Mouse (Mus musculus) stomach, postnatal 0 days (tissue): ENCODE results near the gene Dlgap4. TPM values are rescaled to one million over a fixed set of nuclear protein-coding genes. Genes with fewer than 3 reads are reported as not detected.
"Not testable (repeated sequence)": the region's sequence is repeated elsewhere in the genome, so short reads cannot be mapped to it uniquely, and the experiment has no call there.

ENCODE experiments used
- ATAC-seq: fragments of 200-750 bp; cut with Nextera tagmentation; 2 replicates; pipeline ENCODE4 v1.8.0; 2017; ENCODE audit not compliant: low FRiP score, low TSS enrichment
- DNase-seq: peaks from one replicate; pipeline ENCODE4 v3.0.0-alpha.2; 2016; ENCODE audit warnings: low spot score
- H3K27ac ChIP-seq: fragments of 300-500 bp; sonication (generic); replicated peaks from 2 replicates; pipeline ENCODE4 v1.5.1; 2014; ENCODE audit warnings: mild to moderate bottlenecking, control low read depth
- H3K27me3 ChIP-seq: fragments of 300-500 bp; sonication (generic); 2 replicates; pipeline ENCODE4 v1.6.1; 2014; ENCODE audit warnings: low read length; ENCODE audit not compliant: control insufficient read depth, insufficient read depth
- H3K36me3 ChIP-seq: fragments of 300-500 bp; sonication (generic); 2 replicates; pipeline ENCODE4 v1.6.1; 2014; ENCODE audit warnings: low read length, mixed read lengths; ENCODE audit not compliant: control insufficient read depth, insufficient read depth
- H3K4me1 ChIP-seq: fragments of 300-500 bp; sonication (generic); replicated peaks from 2 replicates; pipeline ENCODE4 v1.6.1; 2014; ENCODE audit warnings: antibody characterized with exemption; ENCODE audit not compliant: control insufficient read depth, insufficient read depth
- H3K4me2 ChIP-seq: fragments of 300-500 bp; sonication (generic); replicated peaks from 2 replicates; pipeline ENCODE4 v1.6.1; 2014; ENCODE audit warnings: low read depth, mild to moderate bottlenecking, control low read depth, moderate library complexity
- H3K4me3 ChIP-seq: fragments of 300-500 bp; sonication (generic); 2 replicates; pipeline ENCODE4 v1.5.1; 2014; ENCODE audit warnings: low read depth, low read length, control low read depth
- H3K9ac ChIP-seq: fragments of 300-500 bp; sonication (generic); 2 replicates; pipeline ENCODE4 v1.6.1; 2014; ENCODE audit warnings: mild to moderate bottlenecking, low read length, control low read depth, mixed read lengths
- H3K9me3 ChIP-seq: fragments of 300-500 bp; sonication (generic); 2 replicates; pipeline ENCODE4 v1.6.1; 2016; ENCODE audit warnings: low read length; ENCODE audit not compliant: control insufficient read depth
- CTCF ChIP-seq: IDR thresholded peaks from 2 replicates; pipeline ENCODE4 v1.5.1; 2016; ENCODE audit warnings: antibody characterized with exemption, low read depth, mild to moderate bottlenecking, moderate library complexity
- EP300 ChIP-seq: optimal IDR thresholded peaks from 2 replicates; pipeline ENCODE3; 2016; ENCODE audit warnings: antibody characterized with exemption
- WGBS: fragments of 180-500 bp; shearing (Covaris S2); extraction: QIAGEN DNeasy Blood & Tissue Kit; methylation state at CpG from one replicate; pipeline ENCODE4 v1.1.7; 2014; 5-methylcytosine and 5-hydroxymethylcytosine counted together
- polyA plus RNA-seq: library from polyadenylated mRNA; unstranded; fragments of >200 nt; fragmentation: Nextera tagmentation; extraction: Ambion mirVana; gene quantifications from 2 replicates; pipeline ENCODE4 v1.2.1, GENCODE M21; 2015

The Dlgap4 gene
- polyA plus RNA-seq, 1 experiment from 2014 or later: 50.7 TPM

DNA sequence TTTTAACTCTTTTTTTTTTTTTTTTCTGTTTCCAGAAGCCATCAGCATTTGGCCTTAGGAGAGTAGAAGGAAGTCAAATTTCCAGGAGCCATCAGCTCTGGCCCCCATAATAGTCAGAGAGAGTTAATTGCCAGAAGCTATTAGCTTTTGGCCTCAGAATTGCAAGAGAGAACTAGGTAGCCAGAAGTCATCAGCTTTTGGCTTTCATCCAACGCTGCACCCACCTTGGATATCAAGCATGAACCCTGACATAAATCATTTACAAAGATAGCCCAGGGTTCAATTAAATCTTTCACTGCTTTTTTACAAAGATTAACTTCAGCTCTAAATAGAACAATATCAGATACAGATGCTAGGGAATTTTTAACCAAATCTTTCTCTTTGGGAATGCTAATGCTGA lies 185.0 kb downstream of the Dlgap4 start:
- no peak overlapping the region for H3K4me2 ChIP-seq
- H3K4me1 ChIP-seq: no peaks in the 10 kb centered on the region
- no peaks in the 10 kb centered on the region for H3K27me3 ChIP-seq
- ATAC-seq: no peak
- H3K9me3 ChIP-seq: no peaks in the 10 kb centered on the region
- DNase-seq: no peak
- H3K4me3 ChIP-seq: no peak overlapping the region
- WGBS: 71% methylated on average over 1 of the region's 1 CpGs
- H3K27ac ChIP-seq: no peak overlapping the region
- H3K36me3 ChIP-seq: no peaks in the 10 kb centered on the region
- TF ChIP-seq CTCF: no peak
- no peak for TF ChIP-seq EP300
- H3K9ac ChIP-seq: no peak overlapping the region

DNA sequence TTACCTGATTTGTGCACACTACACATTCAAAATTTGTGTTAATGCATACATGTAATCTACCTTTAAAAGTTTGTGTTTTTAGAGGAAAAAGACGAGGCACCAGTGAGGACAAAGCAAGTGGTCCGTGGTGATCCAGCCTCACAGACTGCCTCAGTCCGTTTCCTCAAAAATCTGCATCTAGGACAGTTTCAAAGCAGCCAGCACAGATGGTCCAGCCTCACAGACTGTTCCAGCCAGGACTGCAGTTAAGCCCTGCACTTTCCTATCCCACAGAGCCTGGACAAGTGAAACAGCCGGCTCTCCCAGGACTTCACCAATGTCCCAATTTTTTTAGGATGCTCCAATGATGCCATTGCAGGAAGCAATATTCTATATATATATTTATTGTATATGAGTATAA lies 187.5 kb downstream of the Dlgap4 start:
- H3K4me1 ChIP-seq: no peaks in the 10 kb centered on the region
- WGBS: 64% methylated on average over 4 of the region's 4 CpGs
- TF ChIP-seq CTCF (no peak), EP300 (no peak)
- H3K4me2 ChIP-seq: no peak overlapping the region
- H3K27me3 ChIP-seq: no peaks in the 10 kb centered on the region
- H3K9ac ChIP-seq: no peak overlapping the region
- ATAC-seq: no peak
- H3K9me3 ChIP-seq: no peaks in the 10 kb centered on the region
- no peaks in the 10 kb centered on the region for H3K36me3 ChIP-seq
- no peak overlapping the region for H3K27ac ChIP-seq
- no peak overlapping the region for H3K4me3 ChIP-seq
- no peak for DNase-seq

DNA sequence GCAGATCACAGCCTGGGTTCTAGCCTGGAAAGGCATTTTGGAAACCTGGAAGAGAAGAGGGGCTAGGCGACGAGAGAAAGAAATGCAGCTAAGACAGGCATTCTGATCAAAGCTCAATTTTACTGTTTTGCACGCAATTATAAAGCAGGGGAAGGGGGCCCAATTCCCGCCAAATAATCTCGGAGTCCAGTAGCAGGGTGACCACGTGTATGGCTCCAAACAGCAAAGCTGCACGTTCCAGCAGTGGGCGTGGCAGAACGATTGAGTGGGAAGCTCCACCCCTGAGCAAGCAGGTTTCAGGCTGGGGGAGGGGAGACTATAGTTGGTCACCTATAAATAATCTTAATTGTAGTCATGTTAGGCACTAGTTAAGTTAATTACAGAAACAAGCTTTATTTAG lies 188.6 kb downstream of the Dlgap4 start:
- WGBS: 35% methylated on average over 9 of the region's 9 CpGs

DNA sequence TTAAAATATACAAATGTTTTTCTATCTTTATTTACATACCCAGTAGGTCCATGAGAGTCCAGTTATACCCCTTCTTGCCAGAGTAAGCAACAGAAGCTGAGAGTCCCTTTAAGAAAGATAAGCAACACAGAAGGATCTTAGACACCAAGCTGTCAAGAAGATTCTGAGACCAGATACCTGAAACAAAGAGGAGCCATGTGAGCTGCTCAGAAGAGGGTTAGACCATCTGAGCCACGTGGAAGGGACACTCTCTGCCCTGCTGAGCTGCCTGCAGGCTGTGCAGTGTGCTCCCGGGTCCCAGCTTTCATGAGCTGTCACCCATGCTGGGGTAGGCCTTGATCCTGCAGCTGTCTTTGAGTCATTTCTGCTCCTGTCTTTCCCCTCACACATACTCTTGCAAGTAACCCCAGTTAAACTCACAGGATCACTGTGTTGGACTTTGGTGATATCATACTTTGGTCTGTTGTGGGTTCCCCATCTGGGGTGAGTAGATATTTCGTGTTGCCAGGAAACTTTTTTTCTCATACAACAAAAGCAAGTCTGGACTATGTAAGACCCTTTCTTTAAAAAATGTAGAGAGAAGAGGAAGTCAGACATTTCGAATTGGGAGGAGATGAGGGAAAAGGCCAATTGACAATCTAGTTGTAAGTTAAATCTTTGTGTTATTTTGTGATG lies 190.3 kb downstream of the Dlgap4 start:
- TF ChIP-seq EP300: no peak
- no peak for TF ChIP-seq CTCF
- Histone ChIP-seq H3K27ac (no peak overlapping the region), H3K4me1 (no peaks in the 10 kb centered on the region), H3K27me3 (no peaks in the 10 kb centered on the region), H3K4me2 (no peak overlapping the region), H3K36me3 (no peaks in the 10 kb centered on the region), H3K9me3 (no peaks in the 10 kb centered on the region), H3K9ac (no peak overlapping the region), H3K4me3 (no peak overlapping the region)
- ATAC-seq: no peak
- no peak for DNase-seq
- 59% methylated on average over 4 of the region's 4 CpGs for WGBS

More for the DNA sequence above, 188.6 kb downstream of the Dlgap4 start:
- H3K4me1 ChIP-seq, H3K9ac ChIP-seq, H3K4me3 ChIP-seq, H3K27ac ChIP-seq, H3K27me3 ChIP-seq, H3K9me3 ChIP-seq, DNase-seq, H3K36me3 ChIP-seq, H3K4me2 ChIP-seq, ATAC-seq: not testable (repeated sequence)

DNA sequence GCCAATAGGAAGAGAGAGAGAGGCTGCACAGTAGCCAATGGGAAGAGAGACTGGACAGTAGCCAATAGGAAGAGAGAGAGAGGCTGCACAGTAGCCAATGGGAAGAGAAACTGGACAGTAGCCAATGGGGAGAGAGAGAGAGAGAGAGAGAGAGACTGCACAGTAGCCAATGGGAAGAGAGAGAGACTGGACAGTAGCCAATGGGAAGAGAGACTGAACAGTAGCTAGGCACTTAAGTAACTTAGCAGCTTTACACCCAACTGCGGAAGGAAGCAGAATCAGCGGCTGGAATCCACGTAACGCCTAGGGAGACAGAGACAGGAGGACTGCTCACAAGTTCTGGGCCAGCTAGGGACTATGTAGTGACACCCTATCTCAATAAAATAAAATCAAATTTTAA lies 191.1 kb downstream of the Dlgap4 start:
- no peaks in the 10 kb centered on the region for H3K36me3 ChIP-seq
- ATAC-seq: no peak
- no peak overlapping the region for H3K4me3 ChIP-seq
- TF ChIP-seq EP300: no peak
- TF ChIP-seq CTCF: no peak
- H3K4me2 ChIP-seq: no peak overlapping the region
- no peak overlapping the region for H3K9ac ChIP-seq
- DNase-seq: no peak
- no peaks in the 10 kb centered on the region for H3K9me3 ChIP-seq
- 88% methylated on average over 4 of the region's 4 CpGs for WGBS
- no peak overlapping the region for H3K27ac ChIP-seq
- no peaks in the 10 kb centered on the region for H3K27me3 ChIP-seq
- no peaks in the 10 kb centered on the region for H3K4me1 ChIP-seq

DNA sequence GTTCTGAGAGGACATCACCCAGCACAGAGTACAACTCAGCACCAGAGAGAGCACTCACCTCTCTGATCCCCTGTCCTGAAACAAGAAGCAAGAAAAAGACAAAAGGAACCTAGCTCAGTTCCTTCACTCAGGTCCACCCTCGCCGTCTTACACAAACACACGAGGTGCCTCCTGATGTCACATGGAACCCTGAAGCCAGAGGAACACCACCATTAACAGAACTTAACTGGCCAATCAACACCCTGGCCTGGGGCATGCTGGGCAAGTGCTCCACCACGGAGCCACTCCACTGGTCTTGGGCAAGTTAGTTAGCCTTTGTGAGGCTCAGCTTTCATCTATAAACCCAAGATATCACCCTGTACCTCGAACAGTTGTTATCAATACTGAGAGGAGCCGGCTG lies 193.4 kb downstream of the Dlgap4 start:
- no peaks in the 10 kb centered on the region for H3K36me3 ChIP-seq
- H3K4me1 ChIP-seq: no peaks in the 10 kb centered on the region
- H3K9me3 ChIP-seq: no peaks in the 10 kb centered on the region
- no peak overlapping the region for H3K9ac ChIP-seq
- TF ChIP-seq CTCF (no peak), EP300 (no peak)
- no peak overlapping the region for H3K4me3 ChIP-seq
- H3K27me3 ChIP-seq: no peaks in the 10 kb centered on the region
- DNase-seq (no peak), ATAC-seq (no peak)
- no peak overlapping the region for H3K4me2 ChIP-seq
- 55% methylated on average over 6 of the region's 6 CpGs for WGBS
- no peak overlapping the region for H3K27ac ChIP-seq
